Mouse (Mus musculus) cerebellum, adult 11-12 months (tissue): ENCODE data around the gene Ppard.

Source experiments
- DNase-seq: peaks from one replicate; pipeline ENCODE4 v3.0.0; 2022

The Ppard gene

GRCm38 (mm10) chr17:28290262-28290661 is 57.8 kb downstream of the Ppard start:
- no peak for DNase-seq

- no peak for DNase-seq
Measured at GRCm38 (mm10) chr17:28290671-28291070, 58.2 kb downstream of the Ppard start.

DNA sequence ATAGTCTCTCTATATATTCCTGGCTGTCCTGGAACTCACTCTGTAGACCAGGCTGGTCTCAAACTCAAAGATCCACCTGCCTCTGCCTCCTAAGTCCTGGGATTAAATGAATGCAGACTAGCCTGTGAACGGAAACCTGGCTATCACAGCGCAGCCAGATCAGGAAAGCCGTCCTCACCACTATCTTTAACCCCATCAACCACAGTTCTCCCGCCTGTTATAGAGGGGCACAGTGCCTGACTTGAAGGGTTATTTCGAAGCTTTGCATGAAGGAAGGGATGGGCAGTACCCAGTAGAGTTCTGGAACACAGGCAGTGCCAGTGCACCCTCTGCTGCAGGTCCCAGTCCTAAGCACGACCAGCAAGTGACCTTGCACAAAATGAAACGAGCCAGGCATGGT is 58.8 kb downstream of the Ppard start:
- no peak for DNase-seq

DNA sequence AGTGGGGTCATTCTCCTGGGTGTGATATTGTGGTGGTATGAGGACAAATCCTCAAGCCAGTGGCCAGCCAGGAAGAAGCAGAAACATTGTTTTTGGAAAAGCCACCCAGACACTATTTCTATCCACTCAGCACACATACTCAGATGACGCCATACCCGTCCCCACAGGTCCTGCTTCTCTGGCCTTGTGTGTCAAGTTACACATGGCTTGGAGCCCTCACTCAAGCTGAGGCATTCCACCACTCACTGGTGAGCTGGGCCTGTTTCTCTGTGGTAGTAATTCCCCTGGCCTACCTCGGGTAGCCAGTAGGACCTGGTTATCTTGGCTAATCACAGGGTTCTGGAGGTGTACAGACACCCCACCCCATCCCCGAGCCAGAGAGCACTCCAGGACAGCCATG is 61.2 kb downstream of the Ppard start:
- DNase-seq, result no peak

DNA sequence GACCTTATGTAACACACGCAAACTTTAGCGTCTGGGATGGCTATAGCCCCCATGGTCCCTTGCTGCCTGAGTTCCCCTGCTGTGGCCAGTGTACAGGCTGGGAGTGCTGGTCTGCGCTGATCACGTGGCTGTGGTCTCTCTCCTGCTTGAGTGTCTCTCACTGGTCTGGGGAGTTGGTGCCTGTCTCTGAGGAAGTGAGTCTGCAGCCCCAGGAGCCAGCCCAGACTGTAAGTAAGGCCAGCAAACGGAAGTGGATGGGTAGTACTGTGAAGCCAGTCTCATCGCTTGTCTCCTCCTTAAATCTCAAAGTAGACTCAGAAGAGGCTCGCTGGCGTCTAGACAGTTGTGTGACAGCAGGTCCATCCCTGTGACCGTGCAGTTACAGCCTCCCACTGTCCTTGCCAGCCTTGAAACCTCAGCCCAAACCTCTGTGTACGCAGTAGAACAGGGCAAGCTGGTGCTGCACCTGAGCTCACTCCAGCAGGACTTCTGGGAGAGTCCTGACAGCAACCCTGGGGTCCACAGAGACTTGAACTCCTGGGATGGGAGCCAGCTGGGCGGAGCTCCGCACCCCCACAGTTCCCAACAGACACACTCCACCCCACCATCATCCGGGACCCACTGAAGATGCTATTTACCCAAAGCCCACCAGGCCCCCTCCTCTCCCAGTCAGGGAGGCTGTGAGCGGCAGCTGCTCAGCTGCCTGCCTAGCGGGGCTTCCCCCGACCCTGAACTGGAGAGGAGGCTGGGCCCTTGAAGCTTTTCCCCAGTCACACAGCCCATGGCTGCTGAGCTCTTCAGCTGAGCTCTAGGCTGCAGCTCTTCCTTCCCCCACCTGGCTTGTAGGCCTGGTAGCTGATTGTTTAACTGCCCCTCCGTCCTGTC is 62.2 kb downstream of the Ppard start:
- DNase-seq, result no peak

GRCm38 (mm10) chr17:28298888-28299287 is 66.4 kb downstream of the Ppard start:
- no peak for DNase-seq

DNA sequence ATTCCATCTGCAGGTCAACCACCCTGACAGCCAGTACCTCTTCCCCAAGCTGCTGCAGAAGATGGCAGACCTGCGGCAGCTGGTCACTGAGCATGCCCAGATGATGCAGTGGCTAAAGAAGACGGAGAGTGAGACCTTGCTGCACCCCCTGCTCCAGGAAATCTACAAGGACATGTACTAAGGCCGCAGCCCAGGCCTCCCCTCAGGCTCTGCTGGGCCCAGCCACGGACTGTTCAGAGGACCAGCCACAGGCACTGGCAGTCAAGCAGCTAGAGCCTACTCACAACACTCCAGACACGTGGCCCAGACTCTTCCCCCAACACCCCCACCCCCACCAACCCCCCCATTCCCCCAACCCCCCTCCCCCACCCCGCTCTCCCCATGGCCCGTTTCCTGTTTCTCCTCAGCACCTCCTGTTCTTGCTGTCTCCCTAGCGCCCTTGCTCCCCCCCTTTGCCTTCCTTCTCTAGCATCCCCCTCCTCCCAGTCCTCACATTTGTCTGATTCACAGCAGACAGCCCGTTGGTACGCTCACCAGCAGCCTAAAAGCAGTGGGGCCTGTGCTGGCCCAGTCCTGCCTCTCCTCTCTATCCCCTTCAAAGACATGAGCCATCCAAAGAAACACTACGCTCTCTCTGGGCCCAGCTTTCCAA is 67.3 kb downstream of the Ppard start:
- DNase-seq, result no peak

DNA sequence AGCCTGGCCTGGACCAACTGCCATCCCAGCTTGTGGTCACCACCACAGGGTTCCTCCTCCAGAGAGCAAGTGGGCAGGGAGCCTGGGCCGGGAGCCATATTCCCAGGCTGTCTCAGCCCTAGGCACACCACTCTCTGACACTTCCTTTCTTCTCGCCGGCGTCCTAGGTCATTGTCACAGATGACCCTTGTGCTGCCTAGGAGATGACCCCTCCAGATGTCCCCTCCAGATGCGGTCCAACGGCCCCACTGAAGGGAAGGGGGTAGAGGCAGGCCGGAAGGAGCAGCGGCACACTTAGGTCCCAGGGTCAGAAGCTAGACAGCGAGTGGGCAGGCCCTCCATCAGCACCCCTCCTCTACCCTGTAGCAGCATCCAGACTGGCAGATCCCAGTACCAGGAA is 67.8 kb downstream of the Ppard start:
- DNase-seq, result no peak

GRCm38 (mm10) chr17:28300850-28301249 is 68.3 kb downstream of the Ppard start:
- no peak for DNase-seq

DNA sequence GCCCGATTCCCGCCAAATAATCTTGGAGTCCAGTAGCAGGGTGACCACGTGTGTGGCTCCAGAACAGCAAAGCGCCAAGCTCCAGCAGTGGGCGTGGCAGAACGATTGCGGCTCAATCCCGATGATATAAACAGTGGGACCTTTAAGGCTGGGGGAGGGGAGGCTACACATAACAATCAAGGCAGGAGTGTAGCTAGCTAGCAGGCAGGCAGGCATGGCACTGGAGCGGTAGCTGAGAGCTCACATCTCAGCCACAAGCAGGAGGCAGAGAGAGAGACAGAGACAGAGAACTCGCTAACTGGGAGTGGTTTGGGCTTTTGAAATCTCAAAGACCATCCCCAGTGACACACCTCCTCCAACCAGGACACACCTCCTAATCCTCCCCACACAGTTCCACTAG is 72.7 kb downstream of the Ppard start:
- DNase-seq, result no peak

DNA sequence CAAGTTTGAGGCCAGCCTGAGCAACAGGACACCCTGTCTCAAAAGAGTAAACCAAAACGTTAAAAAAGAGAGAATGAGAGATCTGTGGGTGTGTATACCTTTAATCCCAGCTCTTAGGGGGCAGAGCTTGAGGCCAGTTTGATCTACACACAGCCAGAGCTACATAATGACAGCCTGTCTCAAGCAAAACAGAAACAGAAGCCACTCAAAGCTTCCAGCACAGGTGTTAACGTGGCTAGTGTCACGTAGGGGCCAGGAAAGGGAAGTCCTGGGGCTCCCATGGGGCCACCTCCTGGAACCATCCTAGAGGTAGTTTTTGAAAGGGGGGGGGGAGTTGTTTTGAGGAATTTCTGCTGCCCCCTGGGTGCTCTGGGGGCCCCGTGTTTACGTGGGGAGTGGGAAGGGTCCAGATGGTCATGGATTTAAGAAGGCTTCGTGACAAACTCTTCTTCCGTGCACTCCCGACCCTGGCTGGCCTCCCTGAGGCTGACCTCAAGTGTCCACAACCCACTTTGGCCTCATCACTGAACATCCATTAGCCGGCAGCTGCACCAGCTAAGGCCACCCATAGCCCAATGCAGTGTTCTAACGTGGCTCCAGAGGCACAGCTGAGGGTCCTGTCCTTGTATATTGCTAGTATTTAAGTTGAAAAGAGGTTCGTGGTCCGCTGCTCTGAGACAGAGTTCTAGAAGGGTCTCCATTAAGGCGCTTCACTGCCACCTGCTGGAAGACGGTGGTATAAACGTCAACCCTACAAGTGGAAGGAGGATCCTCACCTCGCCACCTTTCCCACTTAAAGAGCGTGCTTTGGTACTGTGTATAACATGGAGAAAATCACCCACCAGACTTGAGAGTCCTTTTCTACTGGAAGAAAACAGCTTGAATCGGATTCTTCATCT is 76.0 kb downstream of the Ppard start:
- DNase-seq, result peak; percentile 68

DNA sequence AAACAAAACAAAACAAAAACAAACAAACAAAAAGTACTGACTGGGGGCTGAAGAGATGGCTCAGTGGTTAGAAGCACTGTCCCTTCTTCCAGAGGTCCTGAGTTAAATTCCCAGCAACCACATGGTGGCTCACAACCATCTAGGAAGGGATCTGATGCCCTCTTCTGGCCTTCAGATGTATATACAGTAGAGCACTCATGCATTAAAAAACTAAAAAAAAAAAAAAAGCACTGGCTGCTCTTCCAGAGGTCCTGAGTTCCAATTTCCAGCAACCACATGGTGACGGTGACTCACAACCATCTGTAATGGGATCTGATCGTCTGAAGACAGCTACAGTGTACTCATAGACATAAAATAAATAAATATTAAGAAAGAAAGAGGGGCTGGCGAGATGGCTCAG is 78.3 kb downstream of the Ppard start:
- no peak for DNase-seq

GRCm38 (mm10) chr17:28311366-28312132 is 79.0 kb downstream of the Ppard start:
- DNase-seq, result peak; percentile 20

GRCm38 (mm10) chr17:28312232-28313211 is 80.0 kb downstream of the Ppard start:
- peak; percentile 60 for DNase-seq

GRCm38 (mm10) chr17:28313212-28313879 is 80.8 kb downstream of the Ppard start, which contains the start of gene Fance:
Fance (plus strand) TSS chr17:28313519.
- DNase-seq, result peak; percentile 96

DNA sequence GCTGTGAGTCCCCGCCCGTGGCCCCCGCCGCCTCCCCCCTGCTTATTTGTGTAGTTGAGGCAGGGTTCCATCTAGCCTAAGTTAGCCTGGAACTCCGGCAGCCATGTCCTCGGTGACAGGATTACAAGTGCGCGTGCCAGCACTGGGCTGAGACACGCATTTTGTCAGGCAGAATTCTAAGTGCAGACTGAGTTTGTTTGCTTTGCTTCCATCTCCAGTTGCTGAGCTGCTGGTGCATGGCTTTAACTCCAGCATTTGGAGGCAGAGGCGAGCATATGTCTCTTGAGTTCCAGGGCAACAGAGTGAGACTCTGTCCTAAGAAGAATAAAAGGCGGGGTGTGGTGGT is 81.4 kb downstream of the Ppard start:
- DNase-seq, result peak; percentile 48

GRCm38 (mm10) chr17:28315611-28316160 is 83.2 kb downstream of the Ppard start:
- DNase-seq, result peak; percentile 34

GRCm38 (mm10) chr17:28316476-28316875 is 84.0 kb downstream of the Ppard start:
- no peak for DNase-seq

DNA sequence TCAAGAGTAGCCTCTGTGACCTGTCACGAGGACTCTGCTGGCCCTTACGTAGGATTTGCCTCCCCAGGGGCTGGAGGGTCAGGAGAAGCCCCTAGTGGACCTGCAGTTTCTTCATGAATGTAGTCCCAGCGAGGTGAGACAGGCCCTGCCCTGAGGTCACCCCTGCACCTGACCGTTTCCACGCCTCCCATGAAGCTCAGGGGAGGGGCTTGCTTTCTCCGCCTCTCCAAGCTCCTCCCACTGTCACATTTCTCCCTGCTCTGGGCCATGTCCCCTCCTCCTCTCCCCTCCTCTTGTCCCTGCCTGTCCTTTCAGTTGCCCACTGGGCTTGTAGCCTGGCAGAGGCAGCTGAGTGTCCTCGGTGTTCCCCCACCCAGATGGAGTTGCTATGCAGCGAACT is 84.6 kb downstream of the Ppard start:
- DNase-seq, result peak; percentile 24

DNA sequence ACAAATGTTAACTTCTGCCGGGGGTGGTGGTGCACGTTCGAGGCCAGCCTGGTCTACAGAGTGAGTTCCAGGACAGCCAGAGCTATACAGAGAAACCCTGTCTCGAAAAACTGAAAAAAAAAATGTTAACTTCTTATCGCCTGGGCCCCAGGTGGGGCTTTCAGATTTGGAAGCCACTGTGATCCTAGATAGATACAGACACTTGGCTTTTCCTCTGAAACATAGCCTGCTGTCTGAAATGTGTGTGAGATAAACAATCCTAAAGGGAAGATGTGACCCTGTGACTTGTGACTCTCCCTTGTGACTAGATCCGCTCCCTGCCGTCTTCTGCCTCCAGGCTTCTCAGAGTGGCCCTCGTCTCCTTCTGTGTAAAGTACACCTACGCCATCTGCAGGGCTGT is 85.2 kb downstream of the Ppard start:
- DNase-seq, result no peak
